8 mouse cellular contexts compared by ENCODE assay signal in the genomic region with DNA sequence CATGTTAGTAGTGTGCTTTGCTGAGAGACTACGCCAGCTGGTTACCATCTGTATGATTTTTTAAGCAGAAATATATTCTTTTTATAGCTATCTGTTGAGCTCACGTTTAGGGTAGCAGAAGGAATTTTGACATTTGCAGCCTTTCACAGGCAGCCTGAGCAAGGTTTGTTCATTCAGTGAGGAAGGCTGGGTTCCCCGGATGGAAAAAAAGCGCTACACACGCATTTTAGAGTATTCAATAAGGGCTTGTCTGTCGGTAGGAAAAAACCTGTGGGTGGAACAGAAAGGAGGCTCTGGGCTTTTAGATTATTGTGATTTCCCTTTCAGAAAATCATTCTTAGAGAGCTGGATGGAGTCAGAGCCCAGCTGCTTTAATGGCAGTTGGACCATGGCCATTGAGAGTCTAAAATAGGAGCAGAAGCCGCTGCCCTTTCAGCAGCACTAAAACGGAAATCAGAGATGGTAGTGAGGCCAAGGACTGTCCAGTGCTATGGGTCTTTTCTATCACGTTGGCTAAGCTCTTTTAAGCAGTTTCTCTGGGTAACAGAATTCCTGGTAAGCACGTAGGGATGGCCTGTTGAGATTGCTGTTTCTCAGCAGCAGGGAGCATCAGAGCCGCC. TPM values are rescaled to one million over a fixed set of nuclear protein-coding genes. Genes with fewer than 3 reads are reported as not detected.
DNase-seq lines count a peak whose midpoint lies in the region; ATAC-seq and TF ChIP-seq lines count a peak whose summit lies in the region.

No protein-coding gene starts in this region.

- ATAC-seq in forebrain, embryonic 14.5 days = no peak
- ATAC-seq in forebrain, embryonic 11.5 days (replicated peaks; ENCODE audit: low FRiP score) = no peak
- ATAC-seq in neural tube, embryonic 13.5 days (ENCODE audit: low read depth) = no peak
- ATAC-seq in liver, postnatal 0 days = no peak

- no peak overlapping the region for H3K27ac ChIP-seq in forebrain, embryonic 14.5 days (ENCODE audit: low read depth, low read length)
- no peak overlapping the region for H3K27ac ChIP-seq in forebrain, embryonic 11.5 days (ENCODE audit: low read depth, low read length)
- H3K27ac ChIP-seq in neural tube, embryonic 13.5 days (replicated peaks) = 0 out of 2 replicates have a peak overlapping the region, but pooled peaks have one; percentile 23
- no peak overlapping the region for H3K27ac ChIP-seq in liver, postnatal 0 days (ENCODE audit: low read depth)

- no peak overlapping the region for H3K4me3 ChIP-seq in forebrain, embryonic 14.5 days (ENCODE audit: low read depth, low read length)
- no peak overlapping the region for H3K4me3 ChIP-seq in forebrain, embryonic 11.5 days (ENCODE audit: low read depth, low read length)
- H3K4me3 ChIP-seq in neural tube, embryonic 13.5 days = no peak overlapping the region
- no peak overlapping the region for H3K4me3 ChIP-seq in liver, postnatal 0 days (ENCODE audit: low read depth, low read length)

- no peak for TF ChIP-seq CTCF in liver, postnatal 0 days (IDR thresholded peaks at IDR 0.05; ENCODE audit: low read depth)

- WGBS in forebrain, embryonic 14.5 days = 80% methylated on average over 11 of the region's 11 CpGs
- 81% methylated on average over 11 of the region's 11 CpGs for WGBS in forebrain, embryonic 11.5 days
- 70% methylated on average over 11 of the region's 11 CpGs for WGBS in neural tube, embryonic 13.5 days
- WGBS in liver, postnatal 0 days (ENCODE audit: insufficient replicate concordance) = 78% methylated on average over 11 of the region's 11 CpGs

- no peaks in the 10 kb centered on the region for H3K4me1 ChIP-seq in forebrain, embryonic 14.5 days (ENCODE audit: control insufficient read depth, insufficient read depth, low read length)
- H3K4me1 ChIP-seq in forebrain, embryonic 11.5 days (replicated peaks; ENCODE audit: control insufficient read depth, insufficient read depth, low read length) = no peaks in the 10 kb centered on the region
- peaks cover 8% of the 10 kb centered on the region for H3K4me1 ChIP-seq in neural tube, embryonic 13.5 days (replicated peaks)
- no peaks in the 10 kb centered on the region for H3K4me1 ChIP-seq in liver, postnatal 0 days (ENCODE audit: insufficient read depth)

- no peak for TF ChIP-seq EP300 in liver, postnatal 0 days (IDR thresholded peaks at IDR 0.05; ENCODE audit: low read depth)

- no peaks in the 10 kb centered on the region for H3K9me3 ChIP-seq in forebrain, embryonic 14.5 days (replicated peaks; ENCODE audit: control insufficient read depth, low read length)
- H3K9me3 ChIP-seq in forebrain, embryonic 11.5 days (ENCODE audit: control insufficient read depth, low read length) = no peaks in the 10 kb centered on the region
- no peaks in the 10 kb centered on the region for H3K9me3 ChIP-seq in neural tube, embryonic 13.5 days
- no peaks in the 10 kb centered on the region for H3K9me3 ChIP-seq in liver, postnatal 0 days (ENCODE audit: low read length)

- peak; percentile 30 for DNase-seq in forebrain, embryonic 14.5 days (ENCODE audit: low spot score)
- no peak for DNase-seq in forebrain, embryonic 11.5 days (ENCODE audit: low spot score)
- DNase-seq in neural tube, embryonic 10.5 days (ENCODE audit: extremely low spot score, low spot score) = no peak
- peak; percentile 11 to 75 for DNase-seq in left cerebral cortex, adult 8-10 months (ENCODE audit: low spot score in 2 of 2)
- peak; percentile 86 for DNase-seq in telencephalon, adult 2 months (ENCODE audit: low read depth, low spot score)
- no peak for DNase-seq in liver, postnatal 0 days
- no peak for DNase-seq in cerebellum, adult 18-20 months

- H3K9ac ChIP-seq in forebrain, embryonic 14.5 days (ENCODE audit: low read length) = no peak overlapping the region
- no peak overlapping the region for H3K9ac ChIP-seq in forebrain, embryonic 11.5 days (ENCODE audit: low read length)
- H3K9ac ChIP-seq in neural tube, embryonic 13.5 days = no peak overlapping the region
- H3K9ac ChIP-seq in liver, postnatal 0 days (replicated peaks) = no peak overlapping the region

- H3K27me3 ChIP-seq in forebrain, embryonic 14.5 days (replicated peaks; ENCODE audit: control insufficient read depth, insufficient read depth, low read length) = no peaks in the 10 kb centered on the region
- H3K27me3 ChIP-seq in forebrain, embryonic 11.5 days (ENCODE audit: control insufficient read depth, insufficient read depth, low read length) = no peaks in the 10 kb centered on the region
- no peaks in the 10 kb centered on the region for H3K27me3 ChIP-seq in neural tube, embryonic 13.5 days
- no peaks in the 10 kb centered on the region for H3K27me3 ChIP-seq in liver, postnatal 0 days (ENCODE audit: insufficient read depth, low read length)

- H3K4me2 ChIP-seq in forebrain, embryonic 14.5 days (ENCODE audit: low read length) = no peak overlapping the region
- no peak overlapping the region for H3K4me2 ChIP-seq in forebrain, embryonic 11.5 days (ENCODE audit: low read depth, low read length, severe bottlenecking)
- H3K4me2 ChIP-seq in neural tube, embryonic 13.5 days = no peak overlapping the region
- H3K4me2 ChIP-seq in liver, postnatal 0 days (ENCODE audit: low read depth, low read length) = no peak overlapping the region

- peaks cover 25% of the 10 kb centered on the region for H3K36me3 ChIP-seq in forebrain, embryonic 14.5 days (ENCODE audit: control insufficient read depth, insufficient read depth, low read length)
- peaks cover 3% of the 10 kb centered on the region for H3K36me3 ChIP-seq in forebrain, embryonic 11.5 days (ENCODE audit: control insufficient read depth, insufficient read depth, low read length)
- H3K36me3 ChIP-seq in neural tube, embryonic 13.5 days = peaks cover 21% of the 10 kb centered on the region
- H3K36me3 ChIP-seq in liver, postnatal 0 days (replicated peaks; ENCODE audit: insufficient read depth, low read length) = peaks cover 25% of the 10 kb centered on the region

RNA-seq across cellular contexts. Expression of gene Drc1, which starts 10.5 kb away (rescaled TPM):
- polyA plus RNA-seq in forebrain, embryonic 14.5 days (2014; fragmentation: Nextera tagmentation; extraction: Ambion mirVana) = 3.9 and 5.7 TPM in 2 replicates
- polyA plus RNA-seq in forebrain, embryonic 11.5 days (2014; fragmentation: Nextera tagmentation; extraction: Ambion mirVana) = 0.99 and 1.1 TPM in 2 replicates
- polyA plus RNA-seq in neural tube, embryonic 13.5 days (2015; fragmentation: Nextera tagmentation; extraction: Ambion mirVana) = 2.6 and 2.7 TPM in 2 replicates
- 10 to 100 TPM; 11.7 to 13.3 (median 12.7) TPM for total RNA-seq in left cerebral cortex, adult 8-10 months (2022)
- 0.31 and 0.44 TPM in 2 replicates for polyA plus RNA-seq in liver, postnatal 0 days (2015; fragmentation: Nextera tagmentation; extraction: Ambion mirVana)

RNA-seq across cellular contexts. Expression of gene Selenoi, which starts 38.3 kb away (rescaled TPM):
- 24.2 and 31.1 TPM in 2 replicates for polyA plus RNA-seq in forebrain, embryonic 14.5 days (2014; fragmentation: Nextera tagmentation; extraction: Ambion mirVana)
- polyA plus RNA-seq in forebrain, embryonic 11.5 days (2014; fragmentation: Nextera tagmentation; extraction: Ambion mirVana) = 22.7 and 24.1 TPM in 2 replicates
- polyA plus RNA-seq in neural tube, embryonic 13.5 days (2015; fragmentation: Nextera tagmentation; extraction: Ambion mirVana) = 23.8 and 27.0 TPM in 2 replicates
- 10 to 100 TPM; 37.8 to 62.2 (median 48.9) TPM for total RNA-seq in left cerebral cortex, adult 8-10 months (2022)
- polyA plus RNA-seq in liver, postnatal 0 days (2015; fragmentation: Nextera tagmentation; extraction: Ambion mirVana) = 9.3 and 9.8 TPM in 2 replicates

Comparison
In these comparisons a context has a peak if more than half of its experiments do, and no peak if none do; other contexts are left out.
1. DNase-seq: peak in forebrain, embryonic 14.5 days (single experiment), left cerebral cortex, adult 8-10 months (2 of 2) and telencephalon, adult 2 months (single experiment); none in forebrain, embryonic 11.5 days (single experiment), neural tube, embryonic 10.5 days (single experiment), liver, postnatal 0 days (single experiment) and cerebellum, adult 18-20 months (0 of 2).